Mouse (Mus musculus) thymus, adult 2 months (tissue): ENCODE results near the gene Rcor1. TPM values are rescaled to one million over a fixed set of nuclear protein-coding genes. Genes with fewer than 3 reads are reported as not detected.
"Not testable (repeated sequence)": the region's sequence is repeated elsewhere in the genome, so short reads cannot be mapped to it uniquely, and the experiment has no call there.

Experiments
- DNase-seq: peaks from one replicate; pipeline ENCODE4 v3.0.0; 2021
- H3K27ac ChIP-seq: fragments of 200-500 bp; 2 replicates; pipeline ENCODE4 v1.5.1; 2012; ENCODE audit warnings: low read length, control low read depth; ENCODE audit not compliant: control insufficient read depth, insufficient read depth
- H3K27me3 ChIP-seq: fragments of 200-500 bp; 2 replicates; pipeline ENCODE4 v1.6.1; 2012; ENCODE audit warnings: mild to moderate bottlenecking, low read length, moderate library complexity, mixed read lengths; ENCODE audit not compliant: control insufficient read depth, insufficient read depth
- H3K36me3 ChIP-seq: fragments of 200-500 bp; 2 replicates; pipeline ENCODE4 v1.6.1; 2012; ENCODE audit warnings: mild to moderate bottlenecking, low read length, moderate library complexity; ENCODE audit not compliant: control insufficient read depth, insufficient read depth
- H3K4me1 ChIP-seq: fragments of 200-500 bp; replicated peaks from 2 replicates; pipeline ENCODE4 v1.6.1; 2012; ENCODE audit warnings: low read length; ENCODE audit not compliant: control insufficient read depth, insufficient read depth
- H3K4me3 ChIP-seq: fragments of 200-500 bp; 2 replicates; pipeline ENCODE4 v1.5.1; 2012; ENCODE audit warnings: mild to moderate bottlenecking, low read length, control low read depth, moderate library complexity; ENCODE audit not compliant: control insufficient read depth, insufficient read depth
- CTCF ChIP-seq: fragments of 200-500 bp; IDR thresholded peaks from 2 replicates; pipeline ENCODE4 v1.5.1; 2012; ENCODE audit warnings: mild to moderate bottlenecking, control low read depth, low read length, moderate library complexity, borderline replicate concordance; ENCODE audit not compliant: control insufficient read depth, poor library complexity, insufficient read depth; ENCODE audit errors: extremely low read depth
- POLR2A ChIP-seq: fragments of 200-500 bp; IDR thresholded peaks from 2 replicates; pipeline ENCODE4 v1.6.1; 2012; ENCODE audit warnings: mild to moderate bottlenecking, low read length, control low read depth, moderate library complexity; ENCODE audit not compliant: control insufficient read depth, poor library complexity, insufficient read depth; ENCODE audit errors: extremely low read depth
- WGBS: fragments of 180-500 bp; shearing (Covaris S2); methylation state at CpG from one replicate; pipeline ENCODE4 v1.1.7; 2018; 5-methylcytosine and 5-hydroxymethylcytosine counted together
- polyA plus RNA-seq: library from polyadenylated mRNA; depleted of rRNA; stranded (reverse); fragments of >200 nt; gene quantifications from 2 replicates; pipeline ENCODE4 v1.2.3, GENCODE M21; 2012

The Rcor1 gene
- polyA plus RNA-seq, 1 experiment, result 21.9 TPM

GRCm38 (mm10) chr12:111065330-111065729 is 26.2 kb downstream of the Rcor1 start:
- no peaks in the 10 kb centered on the region for H3K36me3 ChIP-seq
- H3K27ac ChIP-seq, result no peak overlapping the region
- TF ChIP-seq POLR2A (no peak), CTCF (no peak)
- 91% methylated on average over 5 of the region's 5 CpGs for WGBS
- no peak for DNase-seq
- no peaks in the 10 kb centered on the region for H3K27me3 ChIP-seq
- H3K4me1 ChIP-seq, result no peaks in the 10 kb centered on the region
- no peak overlapping the region for H3K4me3 ChIP-seq

- TF ChIP-seq POLR2A (no peak), CTCF (no peak)
- Histone ChIP-seq H3K27me3 (no peaks in the 10 kb centered on the region), H3K4me1 (peaks cover 7% of the 10 kb centered on the region), H3K4me3 (no peak overlapping the region), H3K36me3 (no peaks in the 10 kb centered on the region), H3K27ac (no peak overlapping the region)
- WGBS, result 86% methylated on average over 13 of the region's 13 CpGs
- no peak for DNase-seq
Observed at GRCm38 (mm10) chr12:111067816-111068215, 28.7 kb downstream of the Rcor1 start.

- not testable (repeated sequence) for H3K27ac ChIP-seq, H3K4me3 ChIP-seq, DNase-seq, H3K27me3 ChIP-seq, H3K36me3 ChIP-seq, H3K4me1 ChIP-seq
Observed at GRCm38 (mm10) chr12:111069299-111069698, 30.1 kb downstream of the Rcor1 start.

- Histone ChIP-seq H3K4me1 (peaks cover 7% of the 10 kb centered on the region), H3K27ac (no peak overlapping the region; the same call in 1 of the 2 replicates), H3K4me3 (no peak overlapping the region), H3K27me3 (no peaks in the 10 kb centered on the region), H3K36me3 (no peaks in the 10 kb centered on the region)
- DNase-seq, result no peak
- TF ChIP-seq CTCF (no peak), POLR2A (no peak)
- 57% methylated on average over 5 of the region's 5 CpGs for WGBS
Observed at GRCm38 (mm10) chr12:111071009-111071408, 31.9 kb downstream of the Rcor1 start.

GRCm38 (mm10) chr12:111071477-111072152 is 32.5 kb downstream of the Rcor1 start:
- peak overlapping the region; percentile 96 for H3K27ac ChIP-seq
- peak; percentile 87 for DNase-seq
- H3K36me3 ChIP-seq, result no peaks in the 10 kb centered on the region
- peak overlapping the region; percentile 40 for H3K4me3 ChIP-seq
- H3K27me3 ChIP-seq, result no peaks in the 10 kb centered on the region
- H3K4me1 ChIP-seq, result peaks cover 9% of the 10 kb centered on the region
- no peak for TF ChIP-seq POLR2A
- no peak for TF ChIP-seq CTCF
- under 1% methylated on average over 10 of the region's 10 CpGs for WGBS

- no peaks in the 10 kb centered on the region for H3K36me3 ChIP-seq
- TF ChIP-seq POLR2A, result no peak
- no peak for TF ChIP-seq CTCF
- H3K27me3 ChIP-seq, result no peaks in the 10 kb centered on the region
- no peak overlapping the region for H3K4me3 ChIP-seq
- DNase-seq, result no peak
- WGBS, result 95% methylated on average over 12 of the region's 12 CpGs
- H3K27ac ChIP-seq, result no peak overlapping the region
- peaks cover 10% of the 10 kb centered on the region for H3K4me1 ChIP-seq
Observed at GRCm38 (mm10) chr12:111076385-111076965, 37.3 kb downstream of the Rcor1 start.

GRCm38 (mm10) chr12:111085579-111085978 is 46.4 kb downstream of the Rcor1 start:
- 94% methylated on average over 4 of the region's 4 CpGs for WGBS
- Histone ChIP-seq H3K27me3 (no peaks in the 10 kb centered on the region), H3K27ac (no peak overlapping the region), H3K4me1 (no peaks in the 10 kb centered on the region), H3K4me3 (no peak overlapping the region), H3K36me3 (peaks cover 7% of the 10 kb centered on the region; the same call in 1 of the 2 replicates)
- DNase-seq, result no peak
- TF ChIP-seq CTCF, result no peak
- no peak for TF ChIP-seq POLR2A
